Mouse (Mus musculus): ENCODE measurements around the gene Mfsd2b. TPM values are rescaled to one million over a fixed set of nuclear protein-coding genes. Genes with fewer than 3 reads are reported as not detected.

Mfsd2b gene
- polyA plus RNA-seq, 1 experiment from 2014 or later, result 2.0 TPM

GRCm38 (mm10) chr12:4882086-4882485 is 7.9 kb upstream of the Mfsd2b start:
- Histone ChIP-seq H3K4me3 (replicated peaks; ENCODE audit: low read length) (no peak overlapping the region), H3K27ac (no peak overlapping the region), H3K4me1 (replicated peaks; ENCODE audit: control insufficient read depth, insufficient read depth, low read length) (no peaks in the 10 kb centered on the region), H3K9ac (no peak overlapping the region), H3K4me2 (replicated peaks) (no peak overlapping the region), H3K36me3 (replicated peaks; ENCODE audit: control insufficient read depth, insufficient read depth) (peaks cover 46% of the 10 kb centered on the region), H3K27me3 (ENCODE audit: control insufficient read depth, insufficient read depth, low read length) (no peaks in the 10 kb centered on the region), H3K9me3 (ENCODE audit: control insufficient read depth, low read length) (no peaks in the 10 kb centered on the region)
- ATAC-seq (ENCODE audit: low FRiP score), result no peak
- no peak for DNase-seq (ENCODE audit: low spot score)
- 84% methylated on average over 2 of the region's 2 CpGs for WGBS

GRCm38 (mm10) chr12:4879048-4879447 is 4.9 kb upstream of the Mfsd2b start:
- Histone ChIP-seq H3K36me3 (replicated peaks; ENCODE audit: control insufficient read depth, insufficient read depth) (peaks cover 30% of the 10 kb centered on the region), H3K27ac (no peak overlapping the region), H3K27me3 (ENCODE audit: control insufficient read depth, insufficient read depth, low read length) (no peaks in the 10 kb centered on the region), H3K4me2 (replicated peaks) (no peak overlapping the region), H3K4me1 (replicated peaks; ENCODE audit: control insufficient read depth, insufficient read depth, low read length) (no peaks in the 10 kb centered on the region), H3K9me3 (ENCODE audit: control insufficient read depth, low read length) (no peaks in the 10 kb centered on the region), H3K4me3 (replicated peaks; ENCODE audit: low read length) (no peak overlapping the region), H3K9ac (no peak overlapping the region)
- ATAC-seq (ENCODE audit: low FRiP score) (no peak), DNase-seq (ENCODE audit: low spot score) (no peak)
- WGBS, result 99% methylated on average over 5 of the region's 5 CpGs

- DNase-seq (ENCODE audit: low spot score) (no peak), ATAC-seq (ENCODE audit: low FRiP score) (no peak)
- peaks cover 27% of the 10 kb centered on the region for H3K36me3 ChIP-seq (replicated peaks; ENCODE audit: control insufficient read depth, insufficient read depth)
- H3K9me3 ChIP-seq (ENCODE audit: control insufficient read depth, low read length), result no peaks in the 10 kb centered on the region
- H3K27ac ChIP-seq, result no peak overlapping the region
- H3K9ac ChIP-seq, result no peak overlapping the region
- no peak overlapping the region for H3K4me2 ChIP-seq (replicated peaks)
- no peaks in the 10 kb centered on the region for H3K4me1 ChIP-seq (replicated peaks; ENCODE audit: control insufficient read depth, insufficient read depth, low read length)
- H3K4me3 ChIP-seq (replicated peaks; ENCODE audit: low read length), result no peak overlapping the region
- no peaks in the 10 kb centered on the region for H3K27me3 ChIP-seq (ENCODE audit: control insufficient read depth, insufficient read depth, low read length)
- WGBS, result 86% methylated on average over 9 of the region's 9 CpGs
Measured at GRCm38 (mm10) chr12:4878296-4878783, 4.2 kb upstream of the Mfsd2b start.

- Histone ChIP-seq H3K4me2 (replicated peaks) (no peak overlapping the region), H3K9me3 (ENCODE audit: control insufficient read depth, low read length) (no peaks in the 10 kb centered on the region), H3K27ac (no peak overlapping the region), H3K4me1 (replicated peaks; ENCODE audit: control insufficient read depth, insufficient read depth, low read length) (no peaks in the 10 kb centered on the region), H3K27me3 (ENCODE audit: control insufficient read depth, insufficient read depth, low read length) (no peaks in the 10 kb centered on the region), H3K4me3 (replicated peaks; ENCODE audit: low read length) (no peak overlapping the region), H3K9ac (no peak overlapping the region), H3K36me3 (replicated peaks; ENCODE audit: control insufficient read depth, insufficient read depth) (peaks cover 13% of the 10 kb centered on the region)
- ATAC-seq (ENCODE audit: low FRiP score), result no peak
- 84% methylated on average over 8 of the region's 8 CpGs for WGBS
- DNase-seq (ENCODE audit: low spot score), result no peak
Measured at GRCm38 (mm10) chr12:4875623-4876022, 1.5 kb upstream of the Mfsd2b start.

- H3K9me3 ChIP-seq (ENCODE audit: control insufficient read depth, low read length), result no peaks in the 10 kb centered on the region
- H3K27ac ChIP-seq, result no peak overlapping the region
- peak overlapping the region; percentile 64 for H3K4me2 ChIP-seq (replicated peaks)
- ATAC-seq (ENCODE audit: low FRiP score) (no peak), DNase-seq (ENCODE audit: low spot score) (no peak)
- peak overlapping the region; percentile 28; the same call in 1 of the 2 replicates for H3K4me3 ChIP-seq (replicated peaks; ENCODE audit: low read length)
- no peaks in the 10 kb centered on the region for H3K4me1 ChIP-seq (replicated peaks; ENCODE audit: control insufficient read depth, insufficient read depth, low read length)
- H3K9ac ChIP-seq, result no peak overlapping the region
- WGBS, result 70% methylated on average over 6 of the region's 6 CpGs
- H3K27me3 ChIP-seq (ENCODE audit: control insufficient read depth, insufficient read depth, low read length), result no peaks in the 10 kb centered on the region
- H3K36me3 ChIP-seq (replicated peaks; ENCODE audit: control insufficient read depth, insufficient read depth), result no peaks in the 10 kb centered on the region
Measured at GRCm38 (mm10) chr12:4873531-4873930, 628 bp downstream of the Mfsd2b start.

GRCm38 (mm10) chr12:4872983-4873477 is 1.1 kb downstream of the Mfsd2b start:
- Histone ChIP-seq H3K4me3 (replicated peaks; ENCODE audit: low read length) (no peak overlapping the region), H3K9me3 (ENCODE audit: control insufficient read depth, low read length) (no peaks in the 10 kb centered on the region), H3K4me2 (replicated peaks) (no peak overlapping the region), H3K27ac (no peak overlapping the region), H3K36me3 (replicated peaks; ENCODE audit: control insufficient read depth, insufficient read depth) (no peaks in the 10 kb centered on the region), H3K27me3 (ENCODE audit: control insufficient read depth, insufficient read depth, low read length) (no peaks in the 10 kb centered on the region), H3K4me1 (replicated peaks; ENCODE audit: control insufficient read depth, insufficient read depth, low read length) (no peaks in the 10 kb centered on the region), H3K9ac (no peak overlapping the region)
- WGBS, result 82% methylated on average over 5 of the region's 5 CpGs
- ATAC-seq (ENCODE audit: low FRiP score), result no peak
- no peak for DNase-seq (ENCODE audit: low spot score)

GRCm38 (mm10) chr12:4872273-4872672 is 1.9 kb downstream of the Mfsd2b start:
- ATAC-seq (ENCODE audit: low FRiP score) (no peak), DNase-seq (ENCODE audit: low spot score) (no peak)
- no peak overlapping the region for H3K4me3 ChIP-seq (replicated peaks; ENCODE audit: low read length)
- 65% methylated on average over 4 of the region's 4 CpGs for WGBS
- H3K9ac ChIP-seq, result no peak overlapping the region
- no peak overlapping the region for H3K27ac ChIP-seq
- H3K9me3 ChIP-seq (ENCODE audit: control insufficient read depth, low read length), result no peaks in the 10 kb centered on the region
- H3K4me1 ChIP-seq (replicated peaks; ENCODE audit: control insufficient read depth, insufficient read depth, low read length), result no peaks in the 10 kb centered on the region
- H3K4me2 ChIP-seq (replicated peaks), result no peak overlapping the region
- H3K27me3 ChIP-seq (ENCODE audit: control insufficient read depth, insufficient read depth, low read length), result no peaks in the 10 kb centered on the region
- no peaks in the 10 kb centered on the region for H3K36me3 ChIP-seq (replicated peaks; ENCODE audit: control insufficient read depth, insufficient read depth)

GRCm38 (mm10) chr12:4871260-4871659 is 2.9 kb downstream of the Mfsd2b start:
- no peak overlapping the region for H3K4me3 ChIP-seq (replicated peaks; ENCODE audit: low read length)
- H3K9me3 ChIP-seq (ENCODE audit: control insufficient read depth, low read length), result no peaks in the 10 kb centered on the region
- H3K4me1 ChIP-seq (replicated peaks; ENCODE audit: control insufficient read depth, insufficient read depth, low read length), result no peaks in the 10 kb centered on the region
- H3K9ac ChIP-seq, result no peak overlapping the region
- H3K27ac ChIP-seq, result no peak overlapping the region
- no peak overlapping the region for H3K4me2 ChIP-seq (replicated peaks)
- 98% methylated on average over 5 of the region's 5 CpGs for WGBS
- DNase-seq (ENCODE audit: low spot score), result no peak
- no peaks in the 10 kb centered on the region for H3K36me3 ChIP-seq (replicated peaks; ENCODE audit: control insufficient read depth, insufficient read depth)
- H3K27me3 ChIP-seq (ENCODE audit: control insufficient read depth, insufficient read depth, low read length), result no peaks in the 10 kb centered on the region
- no peak for ATAC-seq (ENCODE audit: low FRiP score)

GRCm38 (mm10) chr12:4868924-4869323 is 5.2 kb downstream of the Mfsd2b start:
- WGBS, result 80% methylated on average over 8 of the region's 8 CpGs
- Histone ChIP-seq H3K4me1 (replicated peaks; ENCODE audit: control insufficient read depth, insufficient read depth, low read length) (0 out of 2 replicates have a peak, but pooled peaks cover 6% of the 10 kb centered on the region), H3K9me3 (ENCODE audit: control insufficient read depth, low read length) (no peaks in the 10 kb centered on the region), H3K27me3 (ENCODE audit: control insufficient read depth, insufficient read depth, low read length) (no peaks in the 10 kb centered on the region), H3K4me2 (replicated peaks) (no peak overlapping the region), H3K36me3 (replicated peaks; ENCODE audit: control insufficient read depth, insufficient read depth) (no peaks in the 10 kb centered on the region), H3K27ac (no peak overlapping the region), H3K9ac (no peak overlapping the region), H3K4me3 (replicated peaks; ENCODE audit: low read length) (no peak overlapping the region)
- no peak for DNase-seq (ENCODE audit: low spot score)
- ATAC-seq (ENCODE audit: low FRiP score), result no peak

GRCm38 (mm10) chr12:4864338-4864690 is 9.8 kb downstream of the Mfsd2b start:
- H3K9me3 ChIP-seq (ENCODE audit: control insufficient read depth, low read length), result no peaks in the 10 kb centered on the region
- 0 out of 2 replicates have a peak, but pooled peaks have one; percentile 24 for ATAC-seq (ENCODE audit: low FRiP score)
- no peak overlapping the region for H3K9ac ChIP-seq
- H3K4me1 ChIP-seq (replicated peaks; ENCODE audit: control insufficient read depth, insufficient read depth, low read length), result 0 out of 2 replicates have a peak, but pooled peaks cover 6% of the 10 kb centered on the region
- no peak overlapping the region for H3K4me2 ChIP-seq (replicated peaks)
- WGBS, result 71% methylated on average over 4 of the region's 4 CpGs
- H3K27me3 ChIP-seq (ENCODE audit: control insufficient read depth, insufficient read depth, low read length), result no peaks in the 10 kb centered on the region
- H3K4me3 ChIP-seq (replicated peaks; ENCODE audit: low read length), result no peak overlapping the region
- no peak for DNase-seq (ENCODE audit: low spot score)
- no peak overlapping the region for H3K27ac ChIP-seq
- H3K36me3 ChIP-seq (replicated peaks; ENCODE audit: control insufficient read depth, insufficient read depth), result no peaks in the 10 kb centered on the region

Measured in hindbrain, embryonic 14.5 days (tissue).